Mouse (Mus musculus) CH12.LX (cell line): ENCODE measurements around the gene Olfr829. TPM values are rescaled to one million over a fixed set of nuclear protein-coding genes. Genes with fewer than 3 reads are reported as not detected.
"Not testable (repeated sequence)": the region's sequence is repeated elsewhere in the genome, so short reads cannot be mapped to it uniquely, and the experiment has no call there.

ENCODE experiments used
- DNase-seq: peaks from one replicate; pipeline ENCODE4 v3.0.0-alpha.2; 2013; ENCODE audit errors: extremely low read depth
- H3K27ac ChIP-seq: 2 replicates; pipeline ENCODE4 v1.5.1; 2012; ENCODE audit warnings: low read depth, mild to moderate bottlenecking, control low read depth, moderate library complexity; ENCODE audit not compliant: insufficient read depth
- H3K27me3 ChIP-seq: replicated peaks from 2 replicates; pipeline ENCODE3; 2012; ENCODE audit warnings: inconsistent platforms
- H3K36me3 ChIP-seq, 2 experiments: replicated peaks in 1 of 2; 2 replicates each; pipeline versions ENCODE3 to v1.6.1; 2012; ENCODE audit warnings: inconsistent platforms in 1 of 2, low read length in 1 of 2, mild to moderate bottlenecking in 1 of 2, mixed read lengths in 1 of 2, moderate library complexity in 1 of 2; ENCODE audit not compliant: control insufficient read depth in 1 of 2, insufficient read depth in 1 of 2
- H3K4me1 ChIP-seq, 2 experiments: 2 replicates each; pipeline ENCODE4 v1.6.1; 2012; ENCODE audit warnings: inconsistent platforms in 1 of 2, moderate library complexity in 1 of 2; ENCODE audit not compliant: insufficient read depth in 2 of 2, control insufficient read depth in 1 of 2
- H3K4me2 ChIP-seq: 2 replicates; pipeline ENCODE4 v1.6.1; 2012; ENCODE audit warnings: low read depth, mild to moderate bottlenecking, control low read depth; ENCODE audit not compliant: poor library complexity, insufficient read depth, severe bottlenecking
- H3K4me3 ChIP-seq, 3 experiments: fragments of 150-350 bp in 1 of 3; sonication (generic) in 1 of 3; replicated peaks in 1 of 3; 2 replicates each; pipeline versions ENCODE3 to v1.5.1; 2011 to 2012; ENCODE audit warnings: low read depth in 2 of 3, low read length in 2 of 3, mild to moderate bottlenecking in 2 of 3, moderate library complexity in 2 of 3, control low read depth in 1 of 3, improper control_type of control experiment in 1 of 3, inconsistent platforms in 1 of 3, mixed read lengths in 1 of 3; ENCODE audit not compliant: poor library complexity in 1 of 3
- H3K79me2 ChIP-seq: replicated peaks from 2 replicates; pipeline ENCODE4 v1.6.1; 2012; ENCODE audit warnings: mild to moderate bottlenecking, moderate library complexity; ENCODE audit not compliant: control insufficient read depth, poor library complexity, insufficient read depth, severe bottlenecking; ENCODE audit errors: extremely low read depth
- H3K9ac ChIP-seq: 2 replicates; pipeline ENCODE4 v1.6.1; 2012; ENCODE audit warnings: low read depth, mild to moderate bottlenecking, control low read depth, moderate library complexity; ENCODE audit not compliant: insufficient read depth
- H3K9me3 ChIP-seq: replicated peaks from 2 replicates; pipeline ENCODE3; 2012; ENCODE audit warnings: low read length, inconsistent platforms, mixed read lengths
- dilution Hi-C: fragments of 300-500 bp; cut with MboI; formaldehyde crosslinking; loops from 2 replicates; pipeline ENCODE4 v1.14.3; 2020; ENCODE audit warnings: low sequenced_read_pairs; ENCODE audit not compliant: extremely low pct_unique_long_range_greater_than_20kb, extremely low pct_ligation_motif_present
- in situ Hi-C: fragments of 300-500 bp; cut with MboI; formaldehyde crosslinking; loops from 3 replicates; pipeline ENCODE4 v1.14.3; 2019; ENCODE audit warnings: low sequenced_read_pairs, low pct_ligation_motif_present, low pct_unique_long_range_greater_than_20kb, mixed read lengths
- polyA plus RNA-seq: library from polyadenylated mRNA; unstranded; fragments of >175 nt; gene quantifications from 2 replicates; pipeline ENCODE4 v1.2.1, GENCODE M21; 2012; ENCODE audit warnings: low read depth; ENCODE audit not compliant: insufficient read length
- total RNA-seq, 2 experiments: library from RNA; depleted of rRNA; stranded (reverse); fragments of 300-350 nt in 1 of 2; fragments of >200 nt in 1 of 2; gene quantifications; 2 replicates each; pipeline ENCODE4 v1.2.3; 2012 to 2014

The Olfr829 gene
- total and polyA plus RNA-seq, 3 experiments, result not detected

- DNase-seq, H3K9ac ChIP-seq, H3K9me3 ChIP-seq, H3K4me2 ChIP-seq, H3K79me2 ChIP-seq, H3K27ac ChIP-seq, in situ Hi-C loops, H3K4me3 ChIP-seq, dilution Hi-C loops, H3K4me1 ChIP-seq, H3K27me3 ChIP-seq, H3K36me3 ChIP-seq: not testable (repeated sequence)
Observed at GRCm38 (mm10) chr9:18907699-18908098, 53.0 kb downstream of the Olfr829 start.

Other genes with a start within 250 kb of the Olfr829 start
- not detected in 2 replicates for gene Muc16, start 180.4 kb upstream of the Olfr829 start, total RNA-seq (2012; rRNA removed)
- gene Muc16, start 180.4 kb upstream of the Olfr829 start, total RNA-seq (2014; rRNA removed), result not detected in 2 replicates
- not detected in 2 replicates for gene Muc16, start 180.4 kb upstream of the Olfr829 start, polyA plus RNA-seq
- not detected in 2 replicates for gene Olfr24, start 90.9 kb upstream of the Olfr829 start, total RNA-seq (2012; rRNA removed)
- not detected in 2 replicates for gene Olfr24, start 90.9 kb upstream of the Olfr829 start, total RNA-seq (2014; rRNA removed)
- not detected in 2 replicates for gene Olfr24, start 90.9 kb upstream of the Olfr829 start, polyA plus RNA-seq
- not detected in 2 replicates for gene Olfr828, start 35.4 kb upstream of the Olfr829 start, total RNA-seq (2012; rRNA removed)
- gene Olfr828, start 35.4 kb upstream of the Olfr829 start, total RNA-seq (2014; rRNA removed), result not detected in 2 replicates
- gene Olfr828, start 35.4 kb upstream of the Olfr829 start, polyA plus RNA-seq, result not detected in 2 replicates
- not detected in 2 replicates for gene Olfr830, start 19.8 kb downstream of the Olfr829 start, total RNA-seq (2012; rRNA removed)
- gene Olfr830, start 19.8 kb downstream of the Olfr829 start, total RNA-seq (2014; rRNA removed), result not detected in 2 replicates
- not detected in 2 replicates for gene Olfr830, start 19.8 kb downstream of the Olfr829 start, polyA plus RNA-seq
- gene Olfr832, start 82.2 kb downstream of the Olfr829 start, total RNA-seq (2012; rRNA removed), result not detected in 2 replicates
- gene Olfr832, start 82.2 kb downstream of the Olfr829 start, total RNA-seq (2014; rRNA removed), result not detected in 2 replicates
- gene Olfr832, start 82.2 kb downstream of the Olfr829 start, polyA plus RNA-seq, result not detected in 2 replicates
- not detected in 2 replicates for gene Olfr834, start 133.1 kb downstream of the Olfr829 start, total RNA-seq (2012; rRNA removed)
- gene Olfr834, start 133.1 kb downstream of the Olfr829 start, total RNA-seq (2014; rRNA removed), result not detected in 2 replicates
- not detected in 2 replicates for gene Olfr834, start 133.1 kb downstream of the Olfr829 start, polyA plus RNA-seq
- not detected in 2 replicates for gene Olfr835, start 177.8 kb downstream of the Olfr829 start, total RNA-seq (2012; rRNA removed)
- not detected in 2 replicates for gene Olfr835, start 177.8 kb downstream of the Olfr829 start, total RNA-seq (2014; rRNA removed)
- not detected in 2 replicates for gene Olfr835, start 177.8 kb downstream of the Olfr829 start, polyA plus RNA-seq